Comparison of ENCODE assay signal across 23 mouse cellular contexts in the genomic region with DNA sequence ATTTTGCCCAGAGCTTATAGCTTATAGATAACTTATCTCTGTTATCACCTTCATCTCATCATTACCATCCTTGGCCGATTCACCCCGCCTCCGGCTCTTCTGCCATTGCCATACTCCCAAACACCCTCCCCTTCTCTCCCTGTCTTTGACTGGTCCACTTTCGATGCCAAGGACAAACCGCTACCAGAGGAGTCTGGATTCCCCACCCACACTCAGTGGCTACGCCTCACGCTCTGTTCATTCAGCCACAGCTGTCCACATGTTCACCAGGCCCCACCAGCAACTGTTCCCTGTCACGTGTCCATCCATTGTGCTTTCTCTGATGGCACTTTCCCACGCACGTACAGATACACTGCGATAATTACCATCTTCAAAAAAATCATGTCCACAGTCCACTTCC.
DNase-seq lines count a peak whose midpoint lies in the region; ATAC-seq and TF ChIP-seq lines count a peak whose summit lies in the region.
"Had no signal": no experiment of that assay in that cellular context is flagged by ENCODE, and none has a peak within 500 bp of the region (broad histone marks: within the 10 kb centered on the region; RNA-seq: fewer than 3 reads in every experiment).

No protein-coding gene starts in this region.

- no peak overlapping the region for H3K4me3 ChIP-seq in gastrocnemius, adult 2 months
- H3K4me3 ChIP-seq in kidney, embryonic 15.5 days (replicated peaks) = no peak overlapping the region
- H3K4me3 ChIP-seq in testis, adult 2 months (ENCODE audit: control insufficient read depth, low read depth, low read length) = no peak overlapping the region
- H3K4me3 ChIP-seq: embryonic facial prominence, embryonic 12.5 days; forebrain, embryonic 13.5 days; heart, embryonic 10.5 days; layer of hippocampus, adult 2 months; midbrain, embryonic 10.5 days; myocyte; neural tube, embryonic 13.5 days had no signal

- DNase-seq in gastrocnemius, adult 2 months = no peak
- no peak for DNase-seq in gastrocnemius, postnatal 14 days
- DNase-seq in kidney, postnatal 10 days = no peak
- no peak for DNase-seq in testis, postnatal 14 days (ENCODE audit: low spot score)
- DNase-seq in cerebellum, adult 11-12 months = no peak
- DNase-seq: B cell, adult 2 months; cerebellum, adult 18-20 months; cerebellum, postnatal 14 days; right cerebral cortex, adult 18-20 months; thymus, postnatal 25 days had no signal

- H3K4me1 ChIP-seq in kidney, embryonic 15.5 days = peaks cover 37% of the 10 kb centered on the region
- no peaks in the 10 kb centered on the region; the same call in 1 of the 2 replicates for H3K4me1 ChIP-seq in testis, adult 2 months (ENCODE audit: control insufficient read depth, insufficient read depth, low read length)

- ATAC-seq in kidney, embryonic 15.5 days (replicated peaks; ENCODE audit: low FRiP score) = no peak
- ATAC-seq: forebrain, embryonic 13.5 days; hindbrain, postnatal 0 days; midbrain, embryonic 16.5 days had no signal

- intact Hi-C loops in gastrocnemius, adult 2 months (cut with DNase I) = no loop called here
- intact Hi-C loops in gastrocnemius, postnatal 14 days (cut with DNase I; ENCODE audit: low total_unique reads) = no loop called here

- no peak for TF ChIP-seq POLR2A in testis, adult 2 months (IDR thresholded peaks at IDR 0.05; ENCODE audit: control insufficient read depth, low read depth, low read length)

- no peak for TF ChIP-seq CTCF in gastrocnemius, adult 2 months (IDR thresholded peaks at IDR 0.05)
- TF ChIP-seq CTCF in testis, adult 2 months (IDR thresholded peaks at IDR 0.05; ENCODE audit: control insufficient read depth, insufficient read depth, insufficient replicate concordance, low read depth, low read length) = no peak

- peaks cover 6% of the 10 kb centered on the region for H3K36me3 ChIP-seq in kidney, embryonic 15.5 days
- H3K36me3 ChIP-seq in testis, adult 2 months (ENCODE audit: control insufficient read depth, insufficient read depth, low read length) = no peaks in the 10 kb centered on the region
- H3K36me3 ChIP-seq: embryonic facial prominence, embryonic 12.5 days; G1E; heart, embryonic 10.5 days; midbrain, embryonic 10.5 days; neural tube, embryonic 13.5 days had no signal

- 88% methylated on average over 11 of the region's 11 CpGs for WGBS in kidney, embryonic 15.5 days

- no peak overlapping the region for H3K9ac ChIP-seq in kidney, embryonic 15.5 days
- H3K9ac ChIP-seq: embryonic facial prominence, embryonic 12.5 days; forebrain, embryonic 13.5 days; neural tube, embryonic 13.5 days had no signal

- no peaks in the 10 kb centered on the region for H3K9me3 ChIP-seq in kidney, embryonic 15.5 days (replicated peaks)
- H3K9me3 ChIP-seq: embryonic facial prominence, embryonic 12.5 days; forebrain, embryonic 13.5 days; heart, embryonic 10.5 days; midbrain, embryonic 10.5 days; neural tube, embryonic 13.5 days had no signal

- no peak overlapping the region for H3K4me2 ChIP-seq in kidney, embryonic 15.5 days
- H3K4me2 ChIP-seq: embryonic facial prominence, embryonic 12.5 days; forebrain, embryonic 13.5 days; neural tube, embryonic 13.5 days had no signal

- H3K27ac ChIP-seq in gastrocnemius, adult 2 months = peak overlapping the region; percentile 24; the same call in 1 of the 2 replicates
- peak overlapping the region; percentile 87 for H3K27ac ChIP-seq in kidney, embryonic 15.5 days
- peak overlapping the region; percentile 40 for H3K27ac ChIP-seq in testis, adult 2 months (ENCODE audit: control insufficient read depth, insufficient read depth, low read depth, low read length)
- H3K27ac ChIP-seq: embryonic facial prominence, embryonic 12.5 days; forebrain, embryonic 13.5 days; heart, embryonic 10.5 days; hindbrain, postnatal 0 days; layer of hippocampus, adult 2 months; midbrain, embryonic 10.5 days; neural tube, embryonic 13.5 days had no signal

- no peaks in the 10 kb centered on the region for H3K27me3 ChIP-seq in kidney, embryonic 15.5 days
- H3K27me3 ChIP-seq in testis, adult 2 months (ENCODE audit: control insufficient read depth, insufficient read depth, low read length) = no peaks in the 10 kb centered on the region
- H3K27me3 ChIP-seq: embryonic facial prominence, embryonic 12.5 days; forebrain, embryonic 13.5 days; neural tube, embryonic 13.5 days; Patski had no signal

Comparison
In these comparisons a context has a peak if more than half of its experiments do, and no peak if none do; other contexts are left out.
1. H3K27ac ChIP-seq: peak in every context shown above with its lines; median percentile 87 in kidney, embryonic 15.5 days; 40 in testis, adult 2 months; 24 in gastrocnemius, adult 2 months.